Mouse (Mus musculus): ENCODE results near the gene She. TPM values are rescaled to one million over a fixed set of nuclear protein-coding genes. Genes with fewer than 3 reads are reported as not detected.

The She gene
- polyA plus RNA-seq, 1 experiment from 2014 or later: 3.6 TPM

GRCm38 (mm10) chr3:89865764-89866163, 34.6 kb downstream of the She start:
- H3K27ac ChIP-seq: 0 out of 2 replicates have a peak overlapping the region, but pooled peaks have one; percentile 0
- H3K4me3 ChIP-seq (replicated peaks): no peak overlapping the region
- H3K9ac ChIP-seq: no peak overlapping the region
- H3K4me2 ChIP-seq: no peak overlapping the region
- WGBS: 61% methylated on average over 4 of the region's 4 CpGs
- peaks cover 35% of the 10 kb centered on the region for H3K4me1 ChIP-seq
- no peaks in the 10 kb centered on the region for H3K9me3 ChIP-seq
- no peaks in the 10 kb centered on the region for H3K36me3 ChIP-seq
- ATAC-seq (ENCODE audit: insufficient read depth, low FRiP score, low read depth): no peak
- no peaks in the 10 kb centered on the region for H3K27me3 ChIP-seq (replicated peaks)

GRCm38 (mm10) chr3:89867651-89868050, 36.5 kb downstream of the She start:
- 0 out of 2 replicates have a peak, but pooled peaks have one; percentile 11 for ATAC-seq (ENCODE audit: insufficient read depth, low FRiP score, low read depth)
- peaks cover 41% of the 10 kb centered on the region for H3K4me1 ChIP-seq
- no peaks in the 10 kb centered on the region for H3K9me3 ChIP-seq
- WGBS: 68% methylated on average over 4 of the region's 4 CpGs
- H3K4me3 ChIP-seq (replicated peaks): no peak overlapping the region
- no peak overlapping the region for H3K4me2 ChIP-seq
- no peaks in the 10 kb centered on the region for H3K27me3 ChIP-seq (replicated peaks)
- no peaks in the 10 kb centered on the region for H3K36me3 ChIP-seq
- no peak overlapping the region for H3K9ac ChIP-seq
- peak overlapping the region; percentile 50 for H3K27ac ChIP-seq

GRCm38 (mm10) chr3:89868357-89868756, 37.2 kb downstream of the She start:
- Histone ChIP-seq H3K9me3 (no peaks in the 10 kb centered on the region), H3K4me3 (replicated peaks) (no peak overlapping the region), H3K27ac (peak overlapping the region; percentile 77), H3K4me2 (peak overlapping the region; percentile 29), H3K36me3 (no peaks in the 10 kb centered on the region), H3K27me3 (replicated peaks) (no peaks in the 10 kb centered on the region), H3K4me1 (peaks cover 41% of the 10 kb centered on the region), H3K9ac (no peak overlapping the region)
- WGBS: 17% methylated on average over 7 of the region's 7 CpGs
- ATAC-seq (ENCODE audit: insufficient read depth, low FRiP score, low read depth): peak; percentile 29; the same call in 1 of the 2 replicates

- H3K9me3 ChIP-seq: no peaks in the 10 kb centered on the region
- WGBS: 58% methylated on average over 9 of the region's 9 CpGs
These were observed 37.8 kb downstream of the She start for GRCm38 (mm10) chr3:89868956-89869355.

GRCm38 (mm10) chr3:89869556-89869955, 38.4 kb downstream of the She start:
- peaks cover 41% of the 10 kb centered on the region for H3K4me1 ChIP-seq
- ATAC-seq (ENCODE audit: insufficient read depth, low FRiP score, low read depth): no peak
- H3K4me2 ChIP-seq: no peak overlapping the region
- H3K9ac ChIP-seq: no peak overlapping the region
- no peak overlapping the region for H3K27ac ChIP-seq
- H3K27me3 ChIP-seq (replicated peaks): no peaks in the 10 kb centered on the region
- 71% methylated on average over 9 of the region's 9 CpGs for WGBS
- no peaks in the 10 kb centered on the region for H3K9me3 ChIP-seq
- H3K36me3 ChIP-seq: no peaks in the 10 kb centered on the region
- H3K4me3 ChIP-seq (replicated peaks): no peak overlapping the region

More at GRCm38 (mm10) chr3:89868956-89869355, 37.8 kb downstream of the She start:
- Histone ChIP-seq H3K9ac (no peak overlapping the region), H3K36me3 (no peaks in the 10 kb centered on the region), H3K4me3 (replicated peaks) (no peak overlapping the region), H3K27ac (peak overlapping the region; percentile 77), H3K4me2 (no peak overlapping the region), H3K27me3 (replicated peaks) (no peaks in the 10 kb centered on the region), H3K4me1 (peaks cover 41% of the 10 kb centered on the region)
- no peak for ATAC-seq (ENCODE audit: insufficient read depth, low FRiP score, low read depth)

- Histone ChIP-seq H3K4me2 (peak overlapping the region; percentile 36), H3K4me3 (replicated peaks) (no peak overlapping the region), H3K9ac (no peak overlapping the region), H3K4me1 (peaks cover 33% of the 10 kb centered on the region), H3K9me3 (no peaks in the 10 kb centered on the region), H3K36me3 (no peaks in the 10 kb centered on the region), H3K27me3 (replicated peaks) (no peaks in the 10 kb centered on the region), H3K27ac (peak overlapping the region; percentile 83)
- WGBS: 48% methylated on average over 22 of the region's 22 CpGs
- no peak for ATAC-seq (ENCODE audit: insufficient read depth, low FRiP score, low read depth)
These were observed 39.5 kb downstream of the She start for GRCm38 (mm10) chr3:89870472-89871271.

- ATAC-seq (ENCODE audit: insufficient read depth, low FRiP score, low read depth): peak; percentile 49; the same call in 1 of the 2 replicates
- Histone ChIP-seq H3K36me3 (no peaks in the 10 kb centered on the region), H3K9me3 (no peaks in the 10 kb centered on the region), H3K4me2 (no peak overlapping the region), H3K9ac (no peak overlapping the region), H3K4me3 (replicated peaks) (no peak overlapping the region), H3K27me3 (replicated peaks) (no peaks in the 10 kb centered on the region), H3K27ac (peak overlapping the region; percentile 83), H3K4me1 (peaks cover 33% of the 10 kb centered on the region)
- WGBS: 69% methylated on average over 8 of the region's 8 CpGs
These were observed 40.3 kb downstream of the She start for GRCm38 (mm10) chr3:89871339-89871914.

- Histone ChIP-seq H3K4me2 (no peak overlapping the region), H3K4me1 (peaks cover 33% of the 10 kb centered on the region), H3K27me3 (replicated peaks) (no peaks in the 10 kb centered on the region), H3K9me3 (no peaks in the 10 kb centered on the region), H3K4me3 (replicated peaks) (no peak overlapping the region), H3K27ac (peak overlapping the region; percentile 72), H3K36me3 (no peaks in the 10 kb centered on the region), H3K9ac (no peak overlapping the region)
- peak; percentile 63 for ATAC-seq (ENCODE audit: insufficient read depth, low FRiP score, low read depth)
- 54% methylated on average over 7 of the region's 7 CpGs for WGBS
These were observed 41.0 kb downstream of the She start for GRCm38 (mm10) chr3:89872209-89872608.

- Histone ChIP-seq H3K4me3 (replicated peaks) (no peak overlapping the region), H3K4me2 (no peak overlapping the region), H3K9ac (no peak overlapping the region), H3K36me3 (no peaks in the 10 kb centered on the region), H3K9me3 (no peaks in the 10 kb centered on the region), H3K4me1 (peaks cover 33% of the 10 kb centered on the region), H3K27me3 (replicated peaks) (no peaks in the 10 kb centered on the region), H3K27ac (peak overlapping the region; percentile 72; the same call in 1 of the 2 replicates)
- ATAC-seq (ENCODE audit: insufficient read depth, low FRiP score, low read depth): no peak
- 31% methylated on average over 6 of the region's 6 CpGs for WGBS
These were observed 41.5 kb downstream of the She start for GRCm38 (mm10) chr3:89872684-89873083.

- WGBS: 90% methylated on average over 5 of the region's 5 CpGs
- H3K27ac ChIP-seq: no peak overlapping the region
- no peak for ATAC-seq (ENCODE audit: insufficient read depth, low FRiP score, low read depth)
- no peaks in the 10 kb centered on the region for H3K9me3 ChIP-seq
- H3K4me1 ChIP-seq: peaks cover 24% of the 10 kb centered on the region
- H3K4me3 ChIP-seq (replicated peaks): no peak overlapping the region
- H3K36me3 ChIP-seq: no peaks in the 10 kb centered on the region
- no peak overlapping the region for H3K4me2 ChIP-seq
- H3K9ac ChIP-seq: no peak overlapping the region
- no peaks in the 10 kb centered on the region for H3K27me3 ChIP-seq (replicated peaks)
These were observed 42.9 kb downstream of the She start for GRCm38 (mm10) chr3:89874076-89874475.

GRCm38 (mm10) chr3:89875021-89875420, 43.9 kb downstream of the She start:
- Histone ChIP-seq H3K9ac (no peak overlapping the region), H3K9me3 (no peaks in the 10 kb centered on the region), H3K27me3 (replicated peaks) (no peaks in the 10 kb centered on the region), H3K4me3 (replicated peaks) (no peak overlapping the region), H3K4me2 (no peak overlapping the region), H3K27ac (peak overlapping the region; percentile 66; the same call in 1 of the 2 replicates), H3K4me1 (peaks cover 20% of the 10 kb centered on the region), H3K36me3 (no peaks in the 10 kb centered on the region)
- WGBS: 49% methylated on average over 9 of the region's 9 CpGs
- ATAC-seq (ENCODE audit: insufficient read depth, low FRiP score, low read depth): no peak

- no peaks in the 10 kb centered on the region for H3K36me3 ChIP-seq
- H3K27ac ChIP-seq: no peak overlapping the region; the same call in 1 of the 2 replicates
- no peak for ATAC-seq (ENCODE audit: insufficient read depth, low FRiP score, low read depth)
- H3K4me3 ChIP-seq (replicated peaks): no peak overlapping the region
- H3K4me1 ChIP-seq: peaks cover 12% of the 10 kb centered on the region
- WGBS: 86% methylated on average over 8 of the region's 8 CpGs
- H3K27me3 ChIP-seq (replicated peaks): no peaks in the 10 kb centered on the region
- H3K4me2 ChIP-seq: no peak overlapping the region
- H3K9ac ChIP-seq: no peak overlapping the region
- no peaks in the 10 kb centered on the region for H3K9me3 ChIP-seq
These were observed 44.6 kb downstream of the She start for GRCm38 (mm10) chr3:89875781-89876180.

Measured in stomach, embryonic 15.5 days (tissue).